Mouse (Mus musculus) ES-E14 (cell line): ENCODE data around the gene Celsr3. TPM values are rescaled to one million over a fixed set of nuclear protein-coding genes. Genes with fewer than 3 reads are reported as not detected.

Experiments
- DNase-seq: peaks from one replicate; pipeline ENCODE4 v3.0.0-alpha.2; 2013; ENCODE audit warnings: low read depth, low spot score
- H3K27ac ChIP-seq: 2 replicates; pipeline ENCODE4 v1.5.1; 2012; ENCODE audit warnings: low read depth, mild to moderate bottlenecking, low read length, moderate library complexity, mixed read lengths; ENCODE audit not compliant: poor library complexity, insufficient read depth, severe bottlenecking
- H3K36me3 ChIP-seq: 2 replicates; pipeline ENCODE4 v1.6.1; 2012; ENCODE audit warnings: mild to moderate bottlenecking, low read length, moderate library complexity, mixed read lengths; ENCODE audit not compliant: control insufficient read depth, poor library complexity, insufficient read depth, severe bottlenecking
- H3K4me1 ChIP-seq, 2 experiments: fragments of 150-350 bp in 1 of 2; sonication (generic) in 1 of 2; 2 replicates each; pipeline ENCODE4 v1.6.1; 2012; ENCODE audit warnings: low read length in 2 of 2, mild to moderate bottlenecking in 1 of 2, mixed read lengths in 1 of 2; ENCODE audit not compliant: control insufficient read depth in 2 of 2, insufficient read depth in 2 of 2, poor library complexity in 1 of 2
- H3K4me3 ChIP-seq, 2 experiments: fragments of 150-350 bp in 1 of 2; sonication (generic) in 1 of 2; 2 replicates each; pipeline ENCODE4 v1.5.1; 2012; ENCODE audit warnings: low read length in 2 of 2, low read depth in 1 of 2, mild to moderate bottlenecking in 1 of 2, mixed read lengths in 1 of 2; ENCODE audit not compliant: insufficient read depth in 1 of 2, poor library complexity in 1 of 2, severe bottlenecking in 1 of 2
- H3K9ac ChIP-seq: 2 replicates; pipeline ENCODE4 v1.6.1; 2012; ENCODE audit warnings: low read depth, mild to moderate bottlenecking, low read length, mixed read lengths; ENCODE audit not compliant: poor library complexity, insufficient read depth, severe bottlenecking
- H3K9me3 ChIP-seq: fragments of 150-350 bp; sonication (generic); 2 replicates; pipeline ENCODE4 v1.6.1; 2012; ENCODE audit warnings: low read depth, mild to moderate bottlenecking, low read length; ENCODE audit not compliant: control insufficient read depth, insufficient read depth
- CHD2 ChIP-seq: IDR thresholded peaks from 2 replicates; pipeline ENCODE4 v1.6.1; 2014; ENCODE audit warnings: mild to moderate bottlenecking, low read depth, low read length, inconsistent platforms
- HCFC1 ChIP-seq: IDR thresholded peaks from 2 replicates; pipeline ENCODE4 v1.6.1; 2012; ENCODE audit warnings: low read length, inconsistent platforms, borderline replicate concordance; ENCODE audit not compliant: insufficient read depth
- MAFK ChIP-seq: IDR thresholded peaks from 2 replicates; pipeline ENCODE4 v1.6.1; 2014; ENCODE audit warnings: mild to moderate bottlenecking, low read depth, low read length, inconsistent platforms; ENCODE audit not compliant: insufficient read depth
- ZC3H11A ChIP-seq: IDR thresholded peaks from 2 replicates; pipeline ENCODE4 v1.6.1; 2012; ENCODE audit warnings: low read depth, mild to moderate bottlenecking, inconsistent platforms, low read length, borderline replicate concordance
- ZNF384 ChIP-seq: IDR thresholded peaks from 2 replicates; pipeline ENCODE4 v1.6.1; 2012; ENCODE audit warnings: low read depth, low read length, inconsistent platforms
- in situ Hi-C, 2 experiments: fragments of 600-800 bp; cut with MboI; formaldehyde crosslinking; loops; one replicate each; pipeline ENCODE4 v1.15.1; 2025; ENCODE audit warnings: low sequenced_read_pairs in 2 of 2, inconsistent platforms in 1 of 2; ENCODE audit not compliant: unreplicated experiment in 2 of 2
- total RNA-seq: library from RNA; depleted of rRNA; stranded (reverse); fragments of 300-350 nt; gene quantifications from 2 replicates; pipeline ENCODE4 v1.2.3, GENCODE M21; 2012

Celsr3 gene
- total RNA-seq, 1 experiment, result 4.3 TPM

- no peak overlapping the region for H3K4me3 ChIP-seq
- H3K36me3 ChIP-seq, result no peaks in the 10 kb centered on the region
- DNase-seq, result no peak
- no peak overlapping the region for H3K9ac ChIP-seq
- TF ChIP-seq HCFC1 (no peak), CHD2 (no peak), ZC3H11A (no peak), MAFK (no peak), ZNF384 (no peak)
- no peaks in the 10 kb centered on the region for H3K9me3 ChIP-seq
- H3K4me1 ChIP-seq, result peaks cover 2 to 8% of the 10 kb centered on the region in 2 experiments; a peak in 1 of 4 replicates
- no peak overlapping the region for H3K27ac ChIP-seq
- in situ Hi-C loops, result no loop called here
Measured at GRCm38 (mm10) chr9:108781891-108782290, 44.2 kb upstream of the Celsr3 start.

GRCm38 (mm10) chr9:108782836-108783547, 43.1 kb upstream of the Celsr3 start:
- Histone ChIP-seq H3K9me3 (no peaks in the 10 kb centered on the region), H3K4me1 (peaks cover 2 to 3% of the 10 kb centered on the region in 2 experiments; a peak in 1 of 4 replicates), H3K36me3 (no peaks in the 10 kb centered on the region), H3K4me3 (peak overlapping the region; percentile 12 to 67; a peak in 3 of 4 replicates), H3K27ac (no peak overlapping the region), H3K9ac (0 out of 2 replicates have a peak overlapping the region, but pooled peaks have one; percentile 15)
- DNase-seq, result no peak
- TF ChIP-seq MAFK (no peak), ZC3H11A (no peak), CHD2 (no peak), ZNF384 (no peak), HCFC1 (no peak)
- in situ Hi-C loops, result no loop called here

- Histone ChIP-seq H3K9ac (peak within 1 kb of the TSS; percentile 88), H3K9me3 (no peaks in the 10 kb centered on the region), H3K4me1 (peaks cover 2 to 3% of the 10 kb centered on the region in 2 experiments; a peak in 1 of 4 replicates), H3K36me3 (no peaks in the 10 kb centered on the region), H3K27ac (peak within 1 kb of the TSS; percentile 63), H3K4me3 (peak within 1 kb of the TSS; percentile 88 to 97)
- DNase-seq, result peak; percentile 97
- in situ Hi-C loops, result no loop called here
- TF ChIP-seq HCFC1 (no peak), ZNF384 (no peak), MAFK (no peak), CHD2 (peak; percentile 16; the same call in 1 of the 2 replicates), ZC3H11A (no peak)
Measured at GRCm38 (mm10) chr9:108783548-108784463, 42.3 kb upstream of the Celsr3 start, which contains the start of gene Ip6k2. Gene Ip6k2 (plus strand): TSS chr9:108783796.

- no peaks in the 10 kb centered on the region for H3K36me3 ChIP-seq
- DNase-seq, result no peak
- H3K4me1 ChIP-seq, result peaks cover 2 to 3% of the 10 kb centered on the region in 2 experiments; a peak in 1 of 4 replicates
- no peaks in the 10 kb centered on the region for H3K9me3 ChIP-seq
- H3K9ac ChIP-seq, result no peak overlapping the region
- no peak overlapping the region for H3K4me3 ChIP-seq
- no peak for TF ChIP-seq CHD2
- no peak for TF ChIP-seq MAFK
- TF ChIP-seq HCFC1, result no peak
- no peak for TF ChIP-seq ZNF384
- no peak for TF ChIP-seq ZC3H11A
- H3K27ac ChIP-seq, result no peak overlapping the region
- in situ Hi-C loops, result no loop called here
Measured at GRCm38 (mm10) chr9:108785416-108785815, 40.7 kb upstream of the Celsr3 start.
